Mouse (Mus musculus): ENCODE measurements around the gene Ccdc27. TPM values are rescaled to one million over a fixed set of nuclear protein-coding genes. Genes with fewer than 3 reads are reported as not detected.

Gene Ccdc27
- total RNA-seq (2021), result not detected
- long read RNA-seq, experiment 1, result 0 reads
- long read RNA-seq, experiment 2, result 0 reads

DNA sequence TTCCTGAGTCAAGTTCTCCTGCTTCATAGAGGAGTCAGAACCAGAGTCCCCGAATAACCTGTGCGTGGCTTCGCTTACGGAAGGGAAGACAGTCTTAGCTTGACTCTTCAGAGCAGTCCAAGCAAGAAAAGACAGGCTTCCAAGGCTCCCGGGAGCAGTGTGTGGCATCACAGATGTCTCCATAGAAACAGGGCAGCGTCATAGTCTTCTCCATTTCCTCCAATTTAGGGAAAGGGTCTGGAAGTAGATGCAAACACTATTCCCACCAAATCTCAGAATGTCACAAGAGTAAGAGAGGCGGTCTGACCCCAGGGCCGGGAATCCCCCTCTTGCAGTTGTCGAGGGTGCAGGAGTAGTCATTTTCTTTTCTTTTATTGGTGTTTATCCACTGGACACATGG lies at the start of gene Ccdc27:
Gene Ccdc27, minus strand, starts transcription at position 101 of the 400 bp plus-strand sequence.
- DNase-seq, result no peak

DNA sequence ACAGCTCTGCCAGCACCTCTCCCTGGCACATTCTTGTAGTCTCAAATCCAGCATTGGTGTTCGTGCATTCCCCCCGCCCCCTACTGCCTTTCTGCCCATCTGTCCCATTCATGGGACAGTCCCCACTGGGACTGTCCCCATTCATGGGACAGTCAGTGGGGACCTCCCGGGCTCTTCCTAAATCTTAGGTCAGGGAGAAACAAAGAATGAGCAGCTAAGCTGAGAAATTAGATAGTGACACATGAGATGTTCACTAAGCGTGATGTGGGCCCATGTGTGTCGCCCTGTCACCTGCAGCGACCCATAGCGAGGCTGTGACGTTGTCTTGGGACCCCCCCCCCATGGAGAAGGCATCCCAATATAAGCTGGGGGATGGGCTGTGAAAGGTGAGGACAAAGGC lies 48.9 kb upstream of the Ccdc27 start:
- DNase-seq, result no peak

DNA sequence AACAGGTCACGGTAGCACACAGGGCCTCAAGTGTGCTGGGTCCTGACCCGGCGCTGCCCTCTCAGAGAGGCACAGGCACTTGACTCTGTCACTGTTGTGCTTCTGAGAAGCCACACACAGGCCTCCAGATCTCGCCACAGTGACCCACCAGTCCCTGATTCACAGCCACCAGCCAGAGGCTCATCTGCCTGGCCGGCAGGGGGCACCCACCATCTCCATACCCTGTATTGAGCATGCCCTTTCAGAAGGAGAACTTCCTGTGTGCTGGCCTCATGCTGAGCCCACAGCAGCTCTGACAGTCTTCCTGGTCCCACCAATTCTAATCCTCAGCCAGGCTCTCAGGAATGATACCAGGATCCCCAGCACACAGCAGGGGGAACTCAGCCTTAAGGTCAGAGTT lies 46.7 kb upstream of the Ccdc27 start:
- no peak for DNase-seq

DNA sequence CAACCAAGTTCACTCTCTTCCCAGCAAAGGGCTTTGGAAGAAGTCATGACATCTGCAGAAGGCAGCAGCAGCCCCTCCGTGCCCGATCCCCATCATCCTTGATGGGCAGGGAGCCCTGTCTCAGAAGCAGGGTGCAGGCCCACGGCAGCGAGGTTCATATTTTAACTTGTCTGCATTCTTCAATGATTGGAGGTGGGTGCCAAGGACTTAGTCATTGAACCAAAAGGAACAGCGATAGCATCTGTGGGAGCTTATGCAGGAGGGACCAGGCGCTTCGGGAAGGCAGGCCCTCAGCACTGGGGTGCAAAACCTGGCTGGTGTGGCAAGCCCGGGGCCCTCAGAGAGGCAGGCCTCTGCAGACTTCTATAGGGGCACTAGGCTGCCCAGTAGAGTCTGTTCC lies 44.0 kb upstream of the Ccdc27 start:
- DNase-seq, result no peak

DNA sequence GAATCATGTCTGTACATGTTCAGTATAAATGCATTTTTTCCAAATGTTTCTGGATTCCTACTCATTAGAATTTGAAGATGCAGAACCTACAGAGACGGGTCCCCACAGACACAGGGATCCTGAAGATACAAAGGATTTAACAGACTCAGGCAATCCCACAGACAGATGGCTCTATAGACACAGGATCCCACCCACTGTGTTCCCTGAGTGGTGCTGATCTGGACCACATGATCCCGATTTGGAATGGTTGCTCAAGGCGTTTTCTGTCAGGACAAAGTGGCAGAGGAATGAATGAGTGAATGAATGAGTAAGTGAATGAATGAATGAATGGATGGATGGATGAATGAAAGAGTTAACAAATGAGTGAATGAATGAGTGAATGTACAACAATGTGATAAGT lies 43.4 kb upstream of the Ccdc27 start:
- DNase-seq, result no peak

DNA sequence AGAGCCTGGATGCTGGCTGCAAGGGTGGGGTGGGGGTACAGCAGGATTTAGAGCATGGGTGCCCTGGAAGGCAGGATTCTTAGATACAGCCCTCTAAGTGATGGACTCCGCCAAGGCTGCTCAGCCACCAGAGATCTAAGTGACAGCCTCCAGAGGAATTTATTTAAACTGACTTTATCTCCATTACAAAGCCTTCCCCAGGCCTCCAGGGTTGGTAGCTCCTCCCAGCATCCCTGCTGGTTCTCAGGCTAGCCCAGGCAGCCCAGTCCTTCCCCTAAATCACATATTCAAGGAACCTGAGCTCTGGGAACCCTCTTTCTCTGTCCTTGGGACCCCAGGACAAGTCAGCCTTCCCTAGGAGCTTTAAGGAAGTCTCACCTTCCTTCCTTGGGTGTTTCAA lies 39.5 kb upstream of the Ccdc27 start:
- no peak for DNase-seq

DNA sequence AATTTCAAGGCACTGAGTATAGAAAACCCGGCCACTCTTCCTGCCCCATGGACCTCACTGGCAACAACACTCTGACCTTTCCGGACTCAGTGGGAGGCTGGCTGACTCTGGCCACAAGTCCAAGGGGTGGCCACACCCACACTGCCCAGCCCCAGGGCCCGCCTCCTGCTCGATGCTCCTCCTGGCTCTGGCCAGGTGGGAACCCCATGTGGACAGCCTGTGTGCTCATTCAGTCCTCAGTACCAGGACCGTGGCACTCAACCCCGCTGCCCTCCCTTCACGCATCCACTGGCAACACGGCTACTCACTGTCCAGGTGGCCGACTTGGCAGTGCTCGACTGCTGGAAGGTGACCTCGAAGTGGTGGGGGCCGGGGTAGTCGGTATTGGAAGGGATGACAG lies 38.5 kb upstream of the Ccdc27 start:
- no peak for DNase-seq

DNA sequence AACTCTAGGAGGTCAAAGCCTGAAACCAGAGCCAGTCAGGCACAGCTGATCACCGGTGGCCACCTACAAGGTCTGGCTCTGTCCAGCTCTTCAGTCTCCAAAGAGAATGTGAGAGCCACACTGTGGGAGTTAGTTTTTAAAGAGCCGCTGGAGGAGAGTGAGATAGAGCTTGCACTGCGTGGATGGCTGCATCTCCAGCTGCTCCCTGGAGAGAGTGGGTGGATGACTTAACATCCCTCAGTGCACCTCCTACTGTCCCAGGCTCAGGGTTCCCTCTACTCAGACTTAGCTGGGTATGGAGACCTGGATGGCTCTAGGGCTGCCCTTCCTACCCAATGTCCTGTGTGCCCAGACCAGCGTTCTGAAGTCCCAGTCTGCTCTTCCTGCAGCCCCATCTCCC lies 37.7 kb upstream of the Ccdc27 start:
- no peak for DNase-seq

DNA sequence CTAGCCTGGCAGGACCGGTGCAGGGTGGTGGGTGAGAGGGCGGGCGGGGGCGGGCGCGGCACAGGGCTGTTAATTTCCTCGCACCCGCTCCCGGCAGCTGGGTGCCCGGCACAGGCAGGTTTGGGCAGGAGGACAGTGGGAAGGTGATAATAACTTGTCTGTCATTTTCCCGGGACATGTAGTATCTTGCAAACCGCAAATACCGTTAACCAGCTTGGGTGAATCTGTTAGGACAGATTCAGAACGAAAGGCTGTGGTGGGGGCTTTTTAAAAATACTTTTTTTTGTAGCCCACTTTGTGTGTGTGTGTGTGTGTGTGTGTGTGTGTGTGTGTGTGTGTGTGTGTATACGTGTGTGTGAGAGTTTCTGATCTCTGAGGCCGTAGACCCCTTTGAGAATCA lies 29.5 kb upstream of the Ccdc27 start:
- no peak for DNase-seq

DNA sequence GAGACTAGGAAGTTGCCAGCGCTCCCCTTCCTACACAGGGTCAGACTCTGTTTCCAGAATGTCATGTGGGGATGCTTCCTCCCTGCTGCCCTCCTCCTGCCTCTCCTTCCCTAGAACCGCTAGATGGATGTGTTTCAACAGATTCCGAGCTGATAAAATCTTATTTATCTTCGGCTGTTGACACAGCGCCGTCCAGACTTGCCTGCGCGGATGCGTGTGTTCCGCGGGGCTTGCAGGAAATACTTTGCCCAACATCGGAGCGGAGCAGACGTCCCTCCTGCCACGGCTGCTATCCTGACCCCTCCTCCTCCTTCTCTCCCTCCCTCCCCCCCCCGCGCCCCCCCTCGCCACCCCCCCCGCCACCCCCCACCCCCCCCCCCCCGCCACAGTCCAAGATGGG lies 29.0 kb upstream of the Ccdc27 start:
- DNase-seq, result no peak

DNA sequence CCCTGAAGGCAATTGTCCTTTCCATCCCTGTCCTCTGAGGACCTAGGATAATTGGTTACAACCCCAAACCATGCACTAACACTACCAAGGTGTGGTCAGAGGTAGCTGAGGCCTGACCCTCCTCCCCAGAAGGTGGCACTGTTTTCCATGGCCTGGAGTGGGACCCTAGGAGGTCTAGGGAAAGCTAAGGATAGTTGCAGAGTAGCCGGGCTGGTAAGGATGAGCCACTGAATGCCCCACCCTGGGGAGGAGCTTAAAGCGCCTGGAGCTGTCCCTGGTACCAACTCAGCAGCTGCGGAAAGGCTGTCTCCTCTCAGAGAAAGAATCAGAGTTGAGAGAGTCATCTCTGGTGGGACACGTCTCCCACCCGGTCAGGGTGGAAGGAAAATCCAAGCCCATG lies 28.4 kb upstream of the Ccdc27 start:
- DNase-seq, result no peak

DNA sequence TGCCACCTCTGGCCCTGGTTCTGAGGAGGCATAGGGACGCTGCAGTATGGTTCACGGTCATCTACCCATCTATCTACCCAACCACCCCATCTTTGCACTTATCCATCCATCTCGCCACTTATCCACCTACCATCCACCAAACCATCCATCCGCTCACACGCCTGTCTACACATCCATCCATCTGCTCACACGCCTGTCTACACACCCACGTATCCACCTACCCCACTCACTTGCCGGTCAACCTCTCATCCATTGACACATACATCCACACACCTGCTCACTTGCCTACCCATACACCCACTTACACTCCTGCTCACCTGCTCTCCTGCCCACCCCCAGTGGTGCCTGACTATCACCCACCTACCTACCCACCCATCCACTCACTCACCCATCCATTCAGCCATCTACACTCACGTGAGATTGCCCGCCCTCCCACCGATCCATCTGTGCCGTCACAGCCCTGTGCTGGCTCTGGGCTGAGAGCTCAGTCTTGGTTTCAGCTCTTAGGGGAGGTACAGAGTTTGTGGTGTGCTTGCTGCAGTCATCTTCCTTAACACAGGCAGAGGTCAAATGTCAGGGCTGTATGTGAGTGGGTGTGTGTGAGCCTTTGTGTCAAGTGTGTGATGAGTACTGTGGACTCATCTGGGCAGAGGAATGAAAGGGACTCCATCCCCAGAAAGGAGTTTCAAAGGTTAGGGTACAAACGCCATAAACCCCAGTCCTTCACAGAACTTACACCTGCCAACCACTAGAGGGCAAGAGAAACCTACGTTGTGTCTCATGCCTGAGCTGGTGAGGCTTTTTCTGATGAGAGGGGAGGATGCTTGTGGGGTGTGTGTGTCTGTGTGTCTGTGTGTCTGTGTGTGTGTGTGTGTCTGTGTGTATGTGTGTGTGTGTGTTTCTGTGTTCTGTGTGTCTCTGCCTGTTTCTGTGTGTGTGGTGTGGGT lies 22.6 kb upstream of the Ccdc27 start:
- no peak for DNase-seq

DNA sequence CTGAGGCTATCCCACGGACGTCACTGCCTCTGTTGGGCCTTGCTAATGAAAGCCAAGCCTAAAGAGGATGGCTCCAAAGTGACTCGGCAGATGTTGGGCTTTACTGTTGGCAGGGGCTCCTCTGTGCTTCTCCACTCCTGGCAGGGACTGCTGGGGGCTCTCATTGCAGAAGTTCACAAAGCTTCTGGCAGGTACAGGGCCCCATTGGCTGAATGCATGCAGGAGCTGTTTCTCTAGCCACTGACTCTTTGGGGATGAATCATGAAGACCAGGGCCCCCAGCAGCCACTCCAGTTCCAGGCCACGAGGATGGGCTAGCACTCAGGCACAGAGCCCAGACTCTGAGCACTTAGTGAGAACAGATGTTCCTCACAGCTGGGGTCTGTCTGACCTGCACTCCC lies 15.2 kb upstream of the Ccdc27 start:
- peak; percentile 19 for DNase-seq

DNA sequence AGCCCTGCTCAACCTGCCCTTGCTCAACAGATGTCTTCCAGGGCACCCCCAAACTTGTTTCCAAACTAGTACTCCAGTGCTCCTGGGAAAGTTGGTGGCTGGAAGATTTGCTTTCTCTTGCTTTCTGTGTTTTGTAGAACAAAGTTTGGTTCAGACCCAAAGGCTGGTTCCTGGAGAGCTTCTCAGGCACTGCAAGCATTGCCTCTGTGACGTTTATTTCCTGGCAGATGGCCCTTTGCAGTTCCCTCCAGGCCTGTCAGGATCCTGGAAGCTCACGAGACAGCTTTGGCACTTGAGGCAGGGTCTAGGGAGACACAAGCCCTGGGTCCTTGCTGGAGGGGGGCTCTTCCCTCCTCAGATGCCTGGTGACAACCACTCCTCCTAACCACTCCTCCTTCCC lies 14.2 kb upstream of the Ccdc27 start:
- DNase-seq, result no peak

DNA sequence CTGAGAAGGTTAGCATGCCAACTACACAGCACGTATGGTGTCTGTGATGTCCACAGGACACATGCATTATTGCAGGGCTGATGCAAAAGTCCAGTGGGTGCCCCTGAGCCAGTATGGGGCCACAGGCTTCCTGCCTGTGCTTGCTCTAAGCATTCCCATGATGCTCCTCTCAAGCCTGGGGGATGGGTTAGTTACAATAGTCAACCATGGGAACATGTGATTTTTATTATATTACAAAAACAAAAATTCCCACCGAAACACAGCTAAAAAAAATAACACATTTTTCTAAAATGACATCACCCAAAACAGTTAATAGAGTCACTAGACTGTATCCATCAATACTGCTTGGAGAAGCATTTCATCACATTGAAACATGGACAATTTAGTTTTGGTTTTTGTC lies 13.6 kb upstream of the Ccdc27 start:
- DNase-seq, result no peak

DNA sequence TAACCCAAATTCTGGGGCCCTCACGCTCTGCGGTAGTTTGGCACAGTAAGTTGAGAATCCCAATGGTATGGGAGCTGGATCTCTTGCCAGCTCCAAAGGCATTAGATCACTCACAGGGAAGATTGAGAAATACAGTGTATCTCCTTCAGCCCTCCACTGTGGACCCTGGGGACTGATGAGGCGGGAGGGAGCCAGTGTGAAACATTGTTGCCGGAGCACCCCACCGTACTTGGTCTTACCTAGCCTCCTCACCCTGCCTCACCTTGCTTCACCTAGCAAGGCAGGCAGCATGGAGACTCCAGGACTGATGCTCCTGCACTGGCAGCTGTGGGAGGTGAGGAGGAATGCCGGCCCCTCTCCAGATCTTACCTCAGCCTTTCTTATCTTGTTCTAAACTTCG lies 13.0 kb upstream of the Ccdc27 start:
- no peak for DNase-seq

DNA sequence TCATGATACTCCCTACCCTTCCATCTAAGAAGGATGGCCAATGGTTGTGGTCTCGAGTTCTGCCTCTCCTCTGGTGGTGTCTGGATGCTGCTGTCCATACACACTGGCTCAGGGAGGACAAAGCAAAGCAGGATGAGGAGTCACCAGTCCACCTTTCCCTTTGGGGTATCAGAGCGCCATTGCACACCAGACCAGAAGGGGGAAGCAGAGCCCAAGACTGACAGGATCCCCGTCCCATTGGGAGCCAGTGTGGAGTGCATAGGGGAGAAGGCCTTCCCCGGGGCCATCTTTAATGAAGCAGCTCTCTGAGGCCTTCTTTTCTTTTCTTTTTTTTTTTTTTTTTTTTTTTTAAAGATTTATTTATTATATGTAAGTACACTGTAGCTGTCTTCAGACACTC lies 10.6 kb upstream of the Ccdc27 start:
- DNase-seq, result no peak

DNA sequence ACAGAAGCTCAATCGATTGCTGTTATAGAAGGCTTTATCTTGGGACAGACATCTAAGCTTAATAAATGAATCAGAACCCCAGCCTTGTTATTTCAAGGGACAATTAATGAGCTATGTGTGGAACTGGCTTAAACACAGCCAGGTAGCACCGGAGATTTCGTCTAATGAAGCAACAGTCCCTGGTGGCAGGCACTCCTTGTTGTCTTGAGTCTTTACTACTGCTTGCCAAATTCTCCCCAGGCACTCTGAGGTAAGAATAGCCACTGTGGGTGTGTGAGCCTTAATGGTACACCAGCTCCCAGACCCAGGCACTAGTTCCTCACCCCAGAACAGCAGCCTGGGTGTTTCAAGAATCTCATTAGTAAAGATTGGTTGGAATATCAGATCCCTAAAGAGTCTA lies 8.9 kb upstream of the Ccdc27 start:
- DNase-seq, result no peak

DNA sequence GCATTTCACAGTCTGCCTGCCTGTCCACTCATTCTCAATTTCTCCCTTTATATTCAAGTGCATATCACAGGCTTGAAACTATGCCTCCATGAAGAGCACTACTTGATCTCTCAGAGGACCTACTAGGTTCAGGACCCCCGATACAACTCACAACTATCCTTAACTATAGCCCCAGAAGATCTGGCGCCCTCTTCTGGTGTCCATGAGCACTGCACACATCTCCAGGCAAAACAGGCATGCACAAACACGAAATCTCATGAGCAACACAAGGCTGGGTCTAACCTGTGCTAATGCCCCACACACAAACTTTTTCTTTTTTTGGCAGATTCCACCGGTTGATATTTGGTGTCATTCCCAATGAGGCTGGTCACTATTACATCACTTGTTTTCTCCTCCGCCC lies 3.4 kb upstream of the Ccdc27 start:
- no peak for DNase-seq

DNA sequence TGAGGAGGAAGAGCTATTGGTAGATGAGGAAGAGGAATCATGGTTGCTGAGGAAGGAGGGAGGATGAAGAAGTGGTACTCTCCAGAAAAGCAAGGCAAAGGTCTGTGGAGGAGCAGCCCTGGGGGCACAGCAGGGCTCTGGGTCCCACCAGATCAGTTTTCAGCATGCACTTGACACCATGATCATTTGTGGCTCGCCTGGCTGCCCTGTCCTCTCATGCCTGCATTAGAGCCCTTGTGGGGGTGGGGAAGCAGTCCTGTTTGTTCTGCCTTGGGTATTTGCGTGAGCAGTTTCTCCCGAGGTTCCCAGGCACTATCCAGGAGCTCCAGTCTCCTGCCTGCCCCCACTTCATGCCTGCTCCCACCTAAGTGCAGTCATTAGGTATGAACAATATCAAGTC lies 5.4 kb downstream of the Ccdc27 start:
- DNase-seq, result no peak

DNA sequence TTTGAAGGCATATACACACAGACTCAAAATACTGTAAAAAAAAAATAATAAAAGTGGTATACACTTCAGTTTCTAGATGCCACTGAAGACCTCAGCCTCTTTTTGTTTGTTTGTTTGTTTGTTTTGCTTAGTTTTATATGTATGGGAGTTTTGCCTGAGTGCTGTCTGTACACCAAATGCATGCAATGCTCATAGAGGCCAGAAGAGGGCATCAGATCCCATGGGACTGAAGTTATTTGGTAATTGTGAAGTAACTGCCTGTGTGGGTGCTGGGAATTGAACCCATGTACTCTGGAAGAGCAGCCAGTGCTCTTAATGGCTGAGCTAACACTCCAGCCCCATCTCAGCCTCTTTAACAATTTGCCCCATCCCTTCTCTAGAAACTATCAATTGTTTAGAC lies 13.8 kb downstream of the Ccdc27 start:
- no peak for DNase-seq

DNA sequence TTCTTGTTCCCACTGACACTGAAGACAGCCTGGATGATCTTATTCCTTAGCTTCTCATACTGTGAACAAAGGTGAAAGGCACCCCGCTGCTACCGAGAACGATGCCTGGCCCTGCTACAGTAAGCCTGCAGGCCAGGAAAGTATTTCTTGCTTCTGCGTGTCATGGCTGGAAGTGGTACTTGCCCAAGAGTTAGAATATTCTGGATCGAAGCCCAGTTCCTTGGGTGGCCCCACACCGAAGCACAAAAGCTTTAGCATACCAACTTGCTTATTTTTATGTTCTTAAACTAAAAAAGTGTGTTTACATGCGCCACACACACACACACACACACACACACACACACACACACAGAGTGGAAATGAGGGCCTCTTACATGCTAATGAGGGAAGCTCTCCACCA lies 14.4 kb downstream of the Ccdc27 start:
- DNase-seq, result no peak

DNA sequence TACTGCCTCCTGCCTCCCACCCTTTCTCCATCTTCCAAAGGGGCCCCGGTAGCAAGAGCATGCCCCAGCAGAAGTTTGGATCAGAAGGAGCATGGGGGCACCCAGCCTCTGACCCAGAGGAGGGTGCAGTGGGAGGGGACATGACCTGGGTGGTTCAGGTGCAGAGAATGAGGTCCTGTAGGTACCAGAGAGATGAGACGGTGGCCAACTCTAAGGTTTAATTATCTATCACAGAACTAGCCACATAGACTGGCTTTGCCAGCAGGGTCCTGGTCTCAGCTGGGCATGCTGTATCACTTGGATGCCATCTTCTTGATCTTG lies 16.1 kb downstream of the Ccdc27 start:
- DNase-seq, result no peak

DNA sequence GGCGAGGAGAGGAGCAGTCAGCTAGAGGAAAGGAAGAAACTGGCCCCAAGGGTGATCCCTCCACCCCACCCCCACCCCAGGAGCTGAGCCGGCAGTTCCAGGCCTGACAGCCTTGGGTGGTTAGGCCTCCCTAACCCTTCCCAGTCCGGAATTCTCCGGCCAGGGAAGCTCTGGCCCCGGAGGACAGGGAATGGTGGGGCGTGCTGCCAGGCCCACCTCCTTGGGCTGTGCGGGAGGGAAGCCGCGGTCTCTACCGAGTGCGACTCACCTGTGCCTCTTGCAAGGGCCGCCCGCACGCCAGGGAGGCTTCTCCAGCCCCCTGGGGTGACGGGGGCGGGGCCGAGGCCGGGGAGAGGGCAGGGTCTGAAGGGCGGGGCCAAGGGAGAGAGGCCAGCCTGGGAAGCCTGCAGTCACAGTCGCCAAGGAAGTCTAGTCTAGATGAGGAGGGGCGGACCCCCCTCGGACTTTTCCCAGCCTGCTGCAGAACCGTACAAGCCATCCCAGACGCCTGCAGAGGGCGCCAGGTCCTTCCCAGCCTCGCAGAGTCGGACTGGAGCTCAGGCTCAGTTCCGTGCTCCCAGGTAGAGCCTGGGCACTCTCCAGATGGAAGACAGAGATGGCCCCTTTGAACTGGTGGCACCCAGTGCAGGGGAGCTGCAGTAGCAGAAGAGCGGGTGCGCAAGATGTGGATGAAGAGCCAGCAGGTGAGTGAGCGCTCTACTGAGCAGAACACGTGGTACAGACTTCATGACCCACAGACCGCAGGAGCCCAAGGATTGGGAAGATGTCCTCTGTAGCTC lies 16.6 kb downstream of the Ccdc27 start, which contains the start of gene Smim1:
Gene Smim1, minus strand, starts transcription at position 590 of the 800 bp plus-strand sequence.
- peak; percentile 73 for DNase-seq

All from gastrocnemius, postnatal 25 days (tissue).